Mouse (Mus musculus): ENCODE data around the gene Gm21900. TPM values are rescaled to one million over a fixed set of nuclear protein-coding genes. Genes with fewer than 3 reads are reported as not detected.
A peak's percentile ranks its signal among the peaks of the same experiment; 100 is the strongest.
"Not testable (repeated sequence)": the region's sequence is repeated elsewhere in the genome, so short reads cannot be mapped to it uniquely, and the experiment has no call there.

The Gm21900 gene
- polyA plus RNA-seq (2012; rRNA removed): not detected in 2 replicates

GRCm38 (mm10) chrY:10616061-10616460, at the start of gene Gm21900:
Gene Gm21900 (plus strand): TSS chrY:10616361.
- not testable (repeated sequence) for DNase-seq; H3K27ac ChIP-seq (ENCODE audit: insufficient read depth, low read depth, low read length); H3K4me3 ChIP-seq (ENCODE audit: insufficient read depth, low read depth, low read length); H3K36me3 ChIP-seq (ENCODE audit: control insufficient read depth, insufficient read depth, low read length); H3K27me3 ChIP-seq (replicated peaks; ENCODE audit: control insufficient read depth, insufficient read depth, low read length); H3K4me1 ChIP-seq (ENCODE audit: control insufficient read depth, insufficient read depth, low read length)
- 80% methylated on average over 4 of the region's 4 CpGs for WGBS

DNA sequence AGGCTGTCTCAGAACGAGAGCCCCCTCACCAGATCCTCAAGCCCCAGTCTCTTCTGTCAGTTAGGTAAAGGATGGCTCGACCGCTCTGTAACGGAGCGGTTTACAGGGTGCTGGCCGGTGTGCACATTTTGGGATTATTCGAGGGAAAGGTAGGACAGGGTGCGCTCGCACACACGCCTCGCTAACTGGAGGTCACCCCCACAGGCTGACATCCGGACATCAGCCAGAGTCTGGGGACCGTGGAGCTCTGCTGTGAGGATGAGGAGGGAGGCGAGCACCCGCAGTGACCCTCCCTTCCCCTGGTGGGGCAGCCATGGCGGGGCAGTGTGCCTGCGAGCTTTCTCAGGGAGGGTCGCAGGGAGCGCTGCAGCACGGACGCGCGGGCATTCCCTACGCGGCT, 27.4 kb downstream of the Gm21900 start:
- H3K27ac ChIP-seq (ENCODE audit: insufficient read depth, low read depth, low read length); H3K4me1 ChIP-seq (ENCODE audit: control insufficient read depth, insufficient read depth, low read length); H3K27me3 ChIP-seq (replicated peaks; ENCODE audit: control insufficient read depth, insufficient read depth, low read length); H3K36me3 ChIP-seq (ENCODE audit: control insufficient read depth, insufficient read depth, low read length); H3K4me3 ChIP-seq (ENCODE audit: insufficient read depth, low read depth, low read length): not testable (repeated sequence)
- DNase-seq: peak; percentile 2
- 56% methylated on average over 23 of the region's 25 CpGs for WGBS

Other genes with a start within 250 kb of the Gm21900 start
- gene Gm28510, start 203.6 kb upstream of the Gm21900 start, polyA plus RNA-seq (2012; rRNA removed): not detected in 2 replicates
- gene Gm20737, start 80.3 kb upstream of the Gm21900 start, polyA plus RNA-seq (2012; rRNA removed): not detected in 2 replicates
- gene Gm21775, start 62.9 kb upstream of the Gm21900 start, polyA plus RNA-seq (2012; rRNA removed): not detected in 2 replicates
- not detected in 2 replicates for gene Gm20777, start 136.1 kb downstream of the Gm21900 start, polyA plus RNA-seq (2012; rRNA removed)

Data from kidney, adult 2 months (tissue).